Mouse (Mus musculus): ENCODE results near the gene Lrrc58.

GRCm38 (mm10) chr16:37879750-37880419, 11.7 kb downstream of the Lrrc58 start:
- no peak for TF ChIP-seq E2F4 (IDR thresholded peaks at IDR 0.05; ENCODE audit: insufficient read depth)
- TF ChIP-seq POLR2A (IDR thresholded peaks at IDR 0.05; ENCODE audit: insufficient read length, low read depth) = no peak
- TF ChIP-seq USF1 (IDR thresholded peaks at IDR 0.05; ENCODE audit: low read depth) = no peak
- TF ChIP-seq CEBPB (IDR thresholded peaks at IDR 0.05; ENCODE audit: insufficient read depth, poor library complexity, severe bottlenecking) = no peak
- no peak for TF ChIP-seq TCF12 (IDR thresholded peaks at IDR 0.05; ENCODE audit: insufficient read depth, poor library complexity, severe bottlenecking)
- no peak for TF ChIP-seq POLR2AphosphoS2 (IDR thresholded peaks at IDR 0.05; ENCODE audit: insufficient read length, low read depth)
- TF ChIP-seq MYOD1 (IDR thresholded peaks at IDR 0.05; ENCODE audit: control insufficient read depth in 1 of 3, insufficient read length in 2 of 3, low read depth in 2 of 3) = no peak
- no peak for TF ChIP-seq MAX (IDR thresholded peaks at IDR 0.05; ENCODE audit: low read depth)
- no peak for TF ChIP-seq MYOG (IDR thresholded peaks at IDR 0.05; ENCODE audit: control insufficient read depth in 1 of 3, insufficient read depth in 1 of 3, insufficient read length in 2 of 3, low read depth in 2 of 3)
- no peak for TF ChIP-seq SRF (IDR thresholded peaks at IDR 0.05; ENCODE audit: control insufficient read depth, insufficient read length, low read depth)
- no peak for TF ChIP-seq REST (IDR thresholded peaks at IDR 0.05; ENCODE audit: insufficient read depth, insufficient read length)
- TF ChIP-seq TCF3 (IDR thresholded peaks at IDR 0.05; ENCODE audit: insufficient read length, low read depth) = no peak

Measured in myocyte (in vitro differentiated cells).